Mouse (Mus musculus): ENCODE results near the gene Psph. TPM values are rescaled to one million over a fixed set of nuclear protein-coding genes. Genes with fewer than 3 reads are reported as not detected.
"Not testable (repeated sequence)": the region's sequence is repeated elsewhere in the genome, so short reads cannot be mapped to it uniquely, and the experiment has no call there.

Psph gene
- 10 to 100 TPM; 18.8 to 21.3 (median 19.6) TPM for total RNA-seq (2022)

DNA sequence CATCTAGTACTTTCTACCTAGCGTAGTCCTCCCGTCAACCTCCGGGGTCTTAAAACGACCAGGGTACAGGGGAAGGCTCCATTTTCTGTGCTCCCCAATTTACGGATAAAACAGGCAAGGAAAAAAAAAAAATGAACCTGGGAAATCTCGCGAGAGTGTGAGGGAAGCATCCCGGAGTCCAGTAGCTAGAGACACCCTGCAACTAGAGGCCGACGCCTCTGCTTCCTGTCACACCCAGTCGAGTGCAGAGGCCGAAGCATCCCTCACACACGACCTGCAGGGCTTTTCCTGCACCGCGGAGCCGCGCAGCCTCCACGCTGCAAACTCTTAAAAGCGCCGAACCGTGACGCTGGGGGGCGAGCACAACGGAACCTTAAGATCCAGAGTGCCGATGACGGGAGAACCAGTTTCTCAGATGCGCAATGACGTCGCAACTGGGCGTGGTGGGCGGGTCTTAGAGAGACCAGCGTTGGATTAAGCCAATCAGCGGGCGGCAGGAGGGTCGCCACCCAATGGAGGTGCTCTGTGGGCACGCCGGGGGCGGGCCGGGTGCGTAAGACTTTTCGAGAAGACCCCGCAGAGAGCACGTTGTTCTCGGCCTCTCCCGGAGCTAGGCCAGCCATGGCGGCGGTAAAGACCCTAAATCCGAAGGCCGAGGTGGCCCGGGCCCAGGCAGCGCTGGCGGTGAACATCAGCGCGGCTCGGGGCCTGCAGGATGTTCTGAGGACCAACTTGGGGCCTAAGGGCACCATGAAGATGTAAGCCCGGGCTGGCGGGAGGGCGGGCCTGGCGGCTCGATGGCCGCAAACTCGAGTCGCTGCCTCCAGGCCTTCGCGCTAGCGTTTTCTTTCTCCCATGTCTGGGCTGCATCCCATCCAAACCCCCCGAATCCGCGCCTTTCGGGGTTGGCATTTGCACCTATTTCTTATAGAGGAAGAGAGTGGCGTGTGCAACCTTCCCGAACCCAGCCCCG, at the start of gene Psph:
TSS of gene Psph (minus strand) at position 632 of the 973 bp plus-strand sequence.
- peak; percentile 97 to 98 for DNase-seq (ENCODE audit: low spot score in 2 of 2)

- DNase-seq (ENCODE audit: low spot score in 2 of 2): not testable (repeated sequence)
Observed at GRCm38 (mm10) chr5:129790591-129790990, 3.3 kb upstream of the Psph start.

DNA sequence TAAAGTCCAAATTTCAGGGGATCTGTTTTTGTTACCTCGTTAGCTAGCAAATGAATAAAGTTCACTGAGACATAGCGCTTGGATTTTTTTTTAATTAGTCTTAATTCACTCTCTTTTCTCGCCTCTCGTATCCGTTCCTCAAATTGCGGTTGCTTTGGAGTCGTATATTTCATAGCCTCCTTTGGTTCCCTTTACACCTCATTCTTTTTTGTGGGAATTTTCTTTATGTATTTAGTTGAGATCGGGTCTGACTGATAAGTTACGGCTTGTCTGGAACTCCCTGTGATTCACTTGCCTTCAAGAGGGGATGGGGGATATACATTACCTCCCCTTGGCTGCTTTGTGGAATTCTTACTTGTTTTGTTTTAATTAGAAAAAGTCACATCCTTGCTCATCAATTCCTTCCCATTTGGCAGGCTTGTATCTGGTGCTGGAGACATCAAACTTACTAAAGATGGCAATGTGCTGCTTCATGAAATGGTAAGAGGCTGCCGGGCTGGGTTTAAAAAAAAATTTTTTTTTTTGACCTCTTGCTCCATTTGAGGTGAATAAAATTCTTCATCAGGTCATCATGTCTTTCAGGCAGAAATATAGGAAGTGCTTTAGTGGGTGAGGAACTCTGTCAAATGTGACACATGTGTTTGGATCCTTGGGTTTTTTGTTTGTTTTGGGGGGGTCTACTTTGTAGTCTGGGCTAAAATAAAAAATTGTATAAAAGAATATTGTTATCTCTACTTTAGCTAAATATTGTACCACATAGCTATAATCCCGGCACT, 757 bp upstream of the Psph start:
- no peak for DNase-seq (ENCODE audit: low spot score in 2 of 2)

GRCm38 (mm10) chr5:129786161-129786560, 1.1 kb downstream of the Psph start:
- DNase-seq (ENCODE audit: low spot score in 2 of 2): no peak

DNA sequence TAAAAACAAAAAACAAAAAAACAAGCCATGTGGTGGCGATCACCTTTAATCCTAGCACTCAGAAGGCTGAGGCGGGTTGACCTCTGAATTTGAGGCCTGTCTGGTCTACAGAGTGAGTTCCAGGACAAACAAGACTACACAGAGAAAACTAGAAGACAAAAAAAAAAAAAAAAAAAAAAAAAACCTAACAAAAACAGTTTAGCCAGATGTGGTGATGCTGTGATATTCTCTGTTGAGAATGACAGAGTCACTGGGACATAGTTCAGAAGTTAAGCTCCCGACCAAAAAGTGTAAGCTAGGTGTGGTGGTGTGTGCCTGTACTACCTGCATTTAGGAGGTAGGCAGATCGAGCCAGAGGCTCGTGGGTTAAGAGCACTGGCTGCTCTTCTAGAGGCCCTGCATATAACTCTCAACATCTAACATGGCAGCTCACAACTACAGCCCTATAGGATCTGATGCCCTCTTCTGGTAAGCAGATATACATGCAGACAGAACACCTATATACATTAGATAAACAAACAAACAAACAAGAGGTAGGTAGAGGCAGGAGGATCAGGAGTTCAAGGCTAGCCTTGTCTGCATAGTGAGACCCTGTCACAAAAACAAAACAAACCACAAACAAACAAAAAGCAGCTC, 1.9 kb downstream of the Psph start:
- DNase-seq (ENCODE audit: low spot score in 2 of 2): no peak

DNA sequence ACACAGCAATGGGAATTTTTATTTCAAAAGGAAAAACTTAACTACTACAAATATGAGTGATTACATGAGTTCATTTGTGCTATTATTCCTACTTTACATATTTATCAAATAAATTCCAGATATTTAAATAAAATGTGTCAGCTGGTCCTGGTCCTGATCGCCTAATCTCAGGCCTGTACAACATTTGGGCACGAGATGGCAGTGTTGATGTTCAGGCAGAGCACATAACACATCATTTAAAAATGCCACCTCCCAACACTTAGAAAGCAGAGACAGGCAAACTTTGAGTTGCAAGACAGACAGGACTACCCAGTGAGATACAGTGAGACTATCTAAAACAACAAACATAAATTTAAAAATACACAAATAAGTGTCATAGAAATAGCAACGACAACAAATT, 5.0 kb downstream of the Psph start:
- DNase-seq (ENCODE audit: low spot score in 2 of 2): no peak

- DNase-seq (ENCODE audit: low spot score in 2 of 2): no peak
Observed at GRCm38 (mm10) chr5:129780131-129780530, 7.1 kb downstream of the Psph start.

- peak; percentile 57 to 61 for DNase-seq (ENCODE audit: low spot score in 2 of 2)
Observed at GRCm38 (mm10) chr5:129778996-129779716, 8.1 kb downstream of the Psph start.

DNA sequence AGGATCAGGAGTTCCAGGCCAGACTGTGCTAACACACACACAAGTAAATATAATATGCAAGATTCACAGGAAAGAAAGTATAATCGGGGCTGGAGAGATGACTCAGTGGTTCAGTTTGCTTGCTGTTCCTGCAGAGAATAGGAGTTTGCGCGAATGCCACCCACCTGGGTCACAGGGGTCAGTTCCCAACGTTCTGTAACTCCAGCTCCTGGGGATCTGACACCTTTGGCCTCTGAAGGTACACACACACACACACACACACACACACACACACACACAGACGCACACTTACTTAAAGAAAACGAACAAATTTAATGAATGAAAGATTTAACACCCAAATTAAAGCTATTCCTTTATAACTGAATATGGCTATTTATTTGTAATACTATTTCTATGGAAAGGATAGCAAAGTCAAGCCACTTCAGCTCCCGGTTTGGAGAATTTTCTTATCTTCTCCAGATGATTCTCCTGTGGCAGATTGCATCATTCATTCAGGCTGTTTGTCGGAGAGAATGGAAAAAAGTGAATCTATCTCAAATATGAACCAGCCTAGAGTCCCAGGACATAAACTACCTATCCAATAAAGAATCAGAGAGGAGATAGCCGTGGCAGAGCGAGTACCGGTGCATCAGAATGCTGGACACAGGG, 8.8 kb downstream of the Psph start:
- DNase-seq (ENCODE audit: low spot score in 2 of 2): no peak

DNA sequence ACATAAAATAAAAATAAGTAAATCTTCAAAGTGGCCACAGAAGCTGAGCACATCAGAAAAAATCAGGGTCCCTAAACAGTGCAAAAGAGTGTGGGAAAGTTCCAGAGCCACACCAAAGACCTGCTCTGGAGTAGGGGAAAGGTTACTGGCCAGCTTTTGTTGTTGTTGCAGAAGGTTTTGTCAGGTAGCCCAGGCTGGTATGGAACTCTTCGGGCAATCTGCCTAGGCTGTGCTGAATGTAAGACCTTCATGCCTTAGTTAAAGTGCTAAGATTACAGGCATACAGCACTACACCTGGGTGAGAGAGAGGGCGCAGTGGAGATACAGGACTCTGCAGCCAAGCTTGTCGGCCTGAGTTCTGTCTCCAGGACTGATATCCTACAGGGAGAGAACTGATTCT, 12.6 kb downstream of the Psph start:
- no peak for DNase-seq (ENCODE audit: low spot score in 2 of 2)

DNA sequence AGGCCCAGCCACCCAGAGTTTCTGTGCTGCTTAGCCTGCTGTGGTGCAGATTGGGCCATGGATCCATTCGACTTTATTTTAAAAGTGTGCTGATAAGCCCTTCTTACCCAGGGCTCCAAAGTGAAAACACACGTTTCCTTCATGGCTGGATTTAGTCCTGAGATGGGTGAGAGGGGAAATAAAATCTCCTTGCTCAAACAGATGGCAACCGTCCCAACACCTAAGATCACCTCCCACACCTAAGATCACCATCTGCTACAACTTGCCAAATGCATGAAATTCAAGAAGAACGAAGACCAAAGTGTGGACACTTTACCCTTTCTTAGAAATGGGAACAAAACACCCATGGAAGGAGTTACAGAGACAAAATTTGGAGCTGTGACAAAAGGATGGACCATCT, 13.9 kb downstream of the Psph start:
- DNase-seq (ENCODE audit: low spot score in 2 of 2): not testable (repeated sequence)

GRCm38 (mm10) chr5:129772433-129772832, 14.8 kb downstream of the Psph start:
- DNase-seq (ENCODE audit: low spot score in 2 of 2): no peak

GRCm38 (mm10) chr5:129770443-129771355, 16.6 kb downstream of the Psph start:
- DNase-seq (ENCODE audit: low spot score in 2 of 2): no peak

- peak; percentile 14 to 74 for DNase-seq (ENCODE audit: low spot score in 2 of 2)
Observed at GRCm38 (mm10) chr5:129761865-129762540, 25.2 kb downstream of the Psph start.

DNA sequence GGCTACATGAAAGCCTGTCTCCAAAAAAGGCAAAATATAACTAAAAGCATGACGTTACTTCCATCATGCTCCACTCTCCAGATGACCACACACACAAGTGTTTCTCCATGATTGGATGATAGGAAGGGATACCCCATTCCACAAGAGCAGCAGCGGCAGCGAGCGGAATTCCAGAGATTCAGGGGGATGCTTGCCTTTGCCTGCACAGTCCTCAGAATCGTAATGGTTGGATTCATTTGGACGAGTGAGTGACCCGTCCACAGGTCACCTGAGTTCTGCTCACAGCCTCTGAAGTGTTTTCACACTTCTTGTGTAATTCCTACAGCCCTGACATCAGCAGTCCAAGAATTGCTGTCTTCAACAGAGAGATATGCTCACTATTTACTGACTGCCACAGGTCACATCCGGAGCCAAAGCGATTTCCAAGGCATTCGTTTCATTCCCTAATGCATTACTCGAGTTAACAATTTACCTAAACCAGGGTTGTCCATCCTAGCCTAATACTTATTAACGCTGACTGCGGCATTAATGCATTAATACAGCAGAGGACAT, 27.2 kb downstream of the Psph start:
- no peak for DNase-seq (ENCODE audit: low spot score in 2 of 2)

GRCm38 (mm10) chr5:129756886-129757285, 30.4 kb downstream of the Psph start:
- no peak for DNase-seq (ENCODE audit: low spot score in 2 of 2)

DNA sequence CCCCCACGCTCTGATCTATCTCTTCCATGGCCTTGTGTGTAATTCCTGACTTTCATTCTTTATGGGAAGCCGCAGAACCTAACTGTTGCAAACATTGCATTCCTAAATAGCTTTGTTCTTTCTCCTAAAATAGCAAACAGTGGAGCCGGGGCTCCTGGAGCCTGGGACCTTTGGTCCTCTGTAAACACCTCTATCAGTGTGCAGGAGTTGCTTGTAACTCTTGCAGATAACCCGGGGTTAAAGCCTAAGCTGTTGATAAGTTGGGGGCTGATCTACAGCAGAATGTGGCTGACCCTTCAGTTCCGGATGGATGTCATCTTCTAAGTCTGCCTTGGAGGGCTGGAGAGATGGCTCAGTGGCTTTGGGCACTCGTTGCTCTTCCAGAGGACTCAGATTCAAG, 43.2 kb downstream of the Psph start:
- DNase-seq (ENCODE audit: low spot score in 2 of 2): no peak

DNA sequence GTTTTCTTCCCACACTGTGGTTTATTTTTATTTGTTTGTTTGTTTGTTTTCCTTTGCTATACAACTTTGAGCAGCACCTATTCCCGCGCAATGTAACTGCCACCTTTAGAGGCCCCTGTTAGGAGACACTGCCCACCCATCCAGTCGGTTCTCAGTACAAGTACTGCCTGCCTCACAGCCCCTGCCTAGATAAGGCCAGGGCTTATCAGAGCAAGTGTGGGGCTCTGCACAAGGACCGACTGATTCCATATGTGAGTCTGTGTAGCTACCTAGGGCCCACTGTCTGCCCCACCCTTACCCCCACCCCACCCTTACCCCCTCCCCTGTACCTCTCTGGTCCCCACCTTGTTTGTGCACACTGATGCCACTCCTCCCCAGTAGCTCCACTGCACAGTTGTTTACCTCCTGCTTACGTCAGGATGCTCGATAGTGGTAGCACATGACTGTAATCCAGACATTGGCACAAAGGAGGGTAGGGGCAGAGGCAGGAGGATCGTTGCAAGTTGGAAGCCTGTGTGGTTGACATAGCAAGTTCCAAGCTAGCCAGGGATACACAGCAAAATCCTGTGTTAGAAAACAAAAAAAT, 44.3 kb downstream of the Psph start:
- DNase-seq (ENCODE audit: low spot score in 2 of 2): no peak
